ENCODE assay signal across 11 mouse cellular contexts in genomic region chr14:23902636-23903279, GRCm38 (mm10).
DNase-seq lines count a peak whose midpoint lies in the region; ATAC-seq lines count a peak whose summit lies in the region.
"Had no signal": no experiment of that assay in that cellular context is flagged by ENCODE, and none has a peak within 500 bp of the region (broad histone marks: within the 10 kb centered on the region; RNA-seq: fewer than 3 reads in every experiment).

No protein-coding gene starts in this region.

- no peak overlapping the region for H3K4me3 ChIP-seq in embryonic facial prominence, embryonic 10.5 days
- no peak overlapping the region for H3K4me3 ChIP-seq in hindbrain, embryonic 10.5 days
- no peak overlapping the region for H3K4me3 ChIP-seq in midbrain, embryonic 14.5 days (replicated peaks; ENCODE audit: low read depth, low read length)
- H3K4me3 ChIP-seq: liver, embryonic 15.5 days; myocyte had no signal

- WGBS in embryonic facial prominence, embryonic 10.5 days: 38% methylated on average over 10 of the region's 10 CpGs
- WGBS in hindbrain, embryonic 10.5 days: 38% methylated on average over 10 of the region's 10 CpGs
- 10% methylated on average over 10 of the region's 10 CpGs for WGBS in midbrain, embryonic 14.5 days

- no peaks in the 10 kb centered on the region for H3K9me3 ChIP-seq in embryonic facial prominence, embryonic 10.5 days
- no peaks in the 10 kb centered on the region for H3K9me3 ChIP-seq in hindbrain, embryonic 10.5 days
- no peaks in the 10 kb centered on the region for H3K9me3 ChIP-seq in midbrain, embryonic 14.5 days (ENCODE audit: control insufficient read depth, low read length)
- H3K9me3 ChIP-seq: liver, embryonic 15.5 days had no signal

- H3K27me3 ChIP-seq in embryonic facial prominence, embryonic 10.5 days (replicated peaks; ENCODE audit: low read depth, poor library complexity, severe bottlenecking): no peaks in the 10 kb centered on the region
- no peaks in the 10 kb centered on the region for H3K27me3 ChIP-seq in hindbrain, embryonic 10.5 days (ENCODE audit: insufficient read depth, poor library complexity, severe bottlenecking)
- no peaks in the 10 kb centered on the region for H3K27me3 ChIP-seq in midbrain, embryonic 14.5 days (ENCODE audit: control insufficient read depth, insufficient read depth, low read length)
- H3K27me3 ChIP-seq: liver, embryonic 15.5 days had no signal

- H3K4me1 ChIP-seq in embryonic facial prominence, embryonic 10.5 days: peaks cover 9% of the 10 kb centered on the region
- H3K4me1 ChIP-seq in hindbrain, embryonic 10.5 days (replicated peaks): peaks cover 16% of the 10 kb centered on the region
- peaks cover 17% of the 10 kb centered on the region for H3K4me1 ChIP-seq in midbrain, embryonic 14.5 days (ENCODE audit: control insufficient read depth, insufficient read depth, low read length)
- H3K4me1 ChIP-seq: liver, embryonic 15.5 days had no signal

- no peak; the same call in 1 of the 2 replicates for ATAC-seq in midbrain, embryonic 14.5 days (ENCODE audit: low FRiP score, low TSS enrichment)

- H3K9ac ChIP-seq in midbrain, embryonic 14.5 days (replicated peaks; ENCODE audit: low read length): no peak overlapping the region
- H3K9ac ChIP-seq: liver, embryonic 15.5 days had no signal

- no peak overlapping the region for H3K4me2 ChIP-seq in midbrain, embryonic 14.5 days (ENCODE audit: low read length)
- H3K4me2 ChIP-seq: liver, embryonic 15.5 days had no signal

- DNase-seq in adrenal gland, postnatal 14 days: peak; percentile 38
- peak; percentile 62 for DNase-seq in embryonic facial prominence, embryonic 10.5 days (ENCODE audit: low spot score)
- peak; percentile 42 for DNase-seq in hindbrain, embryonic 10.5 days (ENCODE audit: low spot score)
- peak; percentile 72 for DNase-seq in midbrain, embryonic 14.5 days
- DNase-seq in cerebellum, postnatal 36 days: no peak
- no peak for DNase-seq in right cerebral cortex, postnatal 4 days
- DNase-seq in spleen, postnatal 14 days (ENCODE audit: low spot score in 2 of 2): no peak
- no peak for DNase-seq in spleen, postnatal 4 days (ENCODE audit: low spot score in 2 of 2)
- DNase-seq: cerebellum, adult 11-12 months had no signal

- H3K36me3 ChIP-seq in embryonic facial prominence, embryonic 10.5 days (replicated peaks): no peaks in the 10 kb centered on the region
- no peaks in the 10 kb centered on the region for H3K36me3 ChIP-seq in hindbrain, embryonic 10.5 days
- H3K36me3 ChIP-seq in midbrain, embryonic 14.5 days (ENCODE audit: control insufficient read depth, insufficient read depth, low read length): no peaks in the 10 kb centered on the region
- H3K36me3 ChIP-seq: liver, embryonic 15.5 days had no signal

- peak overlapping the region; percentile 57 for H3K27ac ChIP-seq in embryonic facial prominence, embryonic 10.5 days (replicated peaks)
- H3K27ac ChIP-seq in hindbrain, embryonic 10.5 days: peak overlapping the region; percentile 66; the same call in 1 of the 2 replicates
- H3K27ac ChIP-seq in midbrain, embryonic 14.5 days (replicated peaks; ENCODE audit: low read depth, low read length): peak overlapping the region; percentile 63
- H3K27ac ChIP-seq: liver, embryonic 15.5 days had no signal

Comparison
In these comparisons a context has a peak if more than half of its experiments do, and no peak if none do; other contexts are left out.
1. DNase-seq: peak in adrenal gland, postnatal 14 days (single experiment), embryonic facial prominence, embryonic 10.5 days (single experiment), hindbrain, embryonic 10.5 days (single experiment) and midbrain, embryonic 14.5 days (single experiment); none in cerebellum, postnatal 36 days (0 of 2), right cerebral cortex, postnatal 4 days (single experiment), spleen, postnatal 14 days (0 of 2) and spleen, postnatal 4 days (0 of 2).
2. Peak in every context shown above with its lines, with median percentiles within 50 percentile points of each other: H3K27ac ChIP-seq.